Mouse (Mus musculus): ENCODE results near the gene Ubl7.

- TF ChIP-seq CEBPB (IDR thresholded peaks at IDR 0.05; ENCODE audit: insufficient read depth, poor library complexity, severe bottlenecking), result no peak
- no peak for TF ChIP-seq MYOD1 (IDR thresholded peaks at IDR 0.05; ENCODE audit: control insufficient read depth in 1 of 3, insufficient read length in 2 of 3, low read depth in 2 of 3)
- TF ChIP-seq POLR2A (IDR thresholded peaks at IDR 0.05; ENCODE audit: insufficient read length, low read depth), result no peak
- TF ChIP-seq MYOG (IDR thresholded peaks at IDR 0.05; ENCODE audit: control insufficient read depth in 1 of 3, insufficient read depth in 1 of 3, insufficient read length in 2 of 3, low read depth in 2 of 3), result no peak
- no peak for TF ChIP-seq E2F4 (IDR thresholded peaks at IDR 0.05; ENCODE audit: insufficient read depth)
- TF ChIP-seq POLR2AphosphoS2 (IDR thresholded peaks at IDR 0.05; ENCODE audit: insufficient read length, low read depth), result no peak
- no peak for TF ChIP-seq USF1 (IDR thresholded peaks at IDR 0.05; ENCODE audit: low read depth)
- TF ChIP-seq SRF (IDR thresholded peaks at IDR 0.05; ENCODE audit: control insufficient read depth, insufficient read length, low read depth), result no peak
- TF ChIP-seq TCF3 (IDR thresholded peaks at IDR 0.05; ENCODE audit: insufficient read length, low read depth), result no peak
- no peak for TF ChIP-seq MAX (IDR thresholded peaks at IDR 0.05; ENCODE audit: low read depth)
Measured at GRCm38 (mm10) chr9:57968166-57968771, 57.5 kb downstream of the Ubl7 start.
